Mouse (Mus musculus): ENCODE results near the gene Tmx4. TPM values are rescaled to one million over a fixed set of nuclear protein-coding genes. Genes with fewer than 3 reads are reported as not detected.

Gene Tmx4
- polyA plus RNA-seq, 1 experiment from 2014 or later = 12.5 TPM

GRCm38 (mm10) chr2:134675465-134675864, 31.5 kb upstream of the Tmx4 start:
- ATAC-seq (replicated peaks; ENCODE audit: low FRiP score, low read depth) (no peak), DNase-seq (ENCODE audit: low spot score) (no peak)
- Histone ChIP-seq H3K4me3 (replicated peaks; ENCODE audit: low read depth, low read length) (no peak overlapping the region), H3K27ac (no peak overlapping the region), H3K4me2 (ENCODE audit: low read length) (no peak overlapping the region), H3K4me1 (replicated peaks; ENCODE audit: insufficient read depth, low read length) (no peaks in the 10 kb centered on the region), H3K36me3 (ENCODE audit: insufficient read depth, low read length) (no peaks in the 10 kb centered on the region), H3K27me3 (ENCODE audit: insufficient read depth, low read length) (no peaks in the 10 kb centered on the region), H3K9me3 (replicated peaks; ENCODE audit: low read length) (no peaks in the 10 kb centered on the region), H3K9ac (ENCODE audit: low read depth, low read length) (no peak overlapping the region)
- TF ChIP-seq CTCF (IDR thresholded peaks at IDR 0.05; ENCODE audit: low read depth) = no peak
- 54% methylated on average over 1 of the region's 1 CpGs for WGBS

DNA sequence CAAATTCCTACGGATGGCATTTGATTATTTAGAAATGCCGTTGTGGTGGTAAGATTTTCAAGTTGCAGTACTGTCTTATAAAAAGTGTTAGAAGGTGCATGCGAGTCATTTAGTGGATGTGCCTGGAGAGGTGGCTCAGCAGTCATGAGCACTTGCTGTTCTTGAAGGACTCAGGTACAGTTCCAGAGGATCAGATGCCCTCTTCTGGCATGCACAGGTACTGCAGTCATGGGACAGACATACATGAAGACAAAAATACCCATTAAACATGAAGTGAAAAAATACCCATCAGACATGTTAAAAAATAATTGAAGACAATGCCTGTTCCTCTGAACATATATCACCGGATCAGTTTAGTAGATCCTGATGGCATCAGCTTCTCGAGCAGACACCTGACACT, 29.7 kb upstream of the Tmx4 start:
- TF ChIP-seq CTCF (IDR thresholded peaks at IDR 0.05; ENCODE audit: low read depth) = peak; percentile 70
- Histone ChIP-seq H3K27ac (no peak overlapping the region), H3K4me1 (replicated peaks; ENCODE audit: insufficient read depth, low read length) (no peaks in the 10 kb centered on the region), H3K36me3 (ENCODE audit: insufficient read depth, low read length) (no peaks in the 10 kb centered on the region), H3K27me3 (ENCODE audit: insufficient read depth, low read length) (no peaks in the 10 kb centered on the region), H3K9me3 (replicated peaks; ENCODE audit: low read length) (no peaks in the 10 kb centered on the region), H3K9ac (ENCODE audit: low read depth, low read length) (no peak overlapping the region), H3K4me3 (replicated peaks; ENCODE audit: low read depth, low read length) (no peak overlapping the region), H3K4me2 (ENCODE audit: low read length) (no peak overlapping the region)
- WGBS = 81% methylated on average over 5 of the region's 5 CpGs
- no peak for ATAC-seq (replicated peaks; ENCODE audit: low FRiP score, low read depth)
- DNase-seq (ENCODE audit: low spot score) = no peak

DNA sequence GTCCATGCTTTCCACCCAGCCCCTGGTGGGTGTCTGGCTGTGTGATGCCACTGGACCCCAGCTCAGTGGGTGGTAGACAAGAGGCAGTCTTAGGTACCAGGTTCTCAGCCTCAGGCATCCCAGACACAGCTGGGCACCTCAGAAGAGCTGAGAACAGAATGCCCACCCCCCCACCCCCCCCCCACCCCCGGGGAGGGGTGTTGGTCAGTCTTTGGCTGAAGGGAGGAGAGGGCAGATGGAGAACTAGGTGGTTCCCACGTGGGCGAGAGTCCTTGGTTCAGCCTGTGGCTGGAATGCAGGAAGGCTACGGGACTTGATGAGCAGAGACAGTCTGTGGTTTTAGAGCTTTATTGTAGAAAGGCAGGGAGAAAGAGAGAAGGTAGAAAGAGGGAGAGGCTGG, 12.5 kb upstream of the Tmx4 start:
- TF ChIP-seq CTCF (IDR thresholded peaks at IDR 0.05; ENCODE audit: low read depth) = no peak
- Histone ChIP-seq H3K27me3 (ENCODE audit: insufficient read depth, low read length) (no peaks in the 10 kb centered on the region), H3K4me3 (replicated peaks; ENCODE audit: low read depth, low read length) (no peak overlapping the region), H3K4me2 (ENCODE audit: low read length) (no peak overlapping the region), H3K4me1 (replicated peaks; ENCODE audit: insufficient read depth, low read length) (no peaks in the 10 kb centered on the region), H3K9ac (ENCODE audit: low read depth, low read length) (no peak overlapping the region), H3K9me3 (replicated peaks; ENCODE audit: low read length) (no peaks in the 10 kb centered on the region), H3K27ac (no peak overlapping the region), H3K36me3 (ENCODE audit: insufficient read depth, low read length) (no peaks in the 10 kb centered on the region)
- 20% methylated on average over 4 of the region's 4 CpGs for WGBS
- no peak; the same call in 1 of the 2 replicates for ATAC-seq (replicated peaks; ENCODE audit: low FRiP score, low read depth)
- no peak for DNase-seq (ENCODE audit: low spot score)

GRCm38 (mm10) chr2:134654668-134655067, 10.7 kb upstream of the Tmx4 start:
- no peak for ATAC-seq (replicated peaks; ENCODE audit: low FRiP score, low read depth)
- no peak overlapping the region for H3K4me3 ChIP-seq (replicated peaks; ENCODE audit: low read depth, low read length)
- no peaks in the 10 kb centered on the region for H3K4me1 ChIP-seq (replicated peaks; ENCODE audit: insufficient read depth, low read length)
- H3K27ac ChIP-seq = no peak overlapping the region
- H3K9ac ChIP-seq (ENCODE audit: low read depth, low read length) = no peak overlapping the region
- no peaks in the 10 kb centered on the region for H3K27me3 ChIP-seq (ENCODE audit: insufficient read depth, low read length)
- H3K4me2 ChIP-seq (ENCODE audit: low read length) = no peak overlapping the region
- no peak for DNase-seq (ENCODE audit: low spot score)
- no peaks in the 10 kb centered on the region for H3K9me3 ChIP-seq (replicated peaks; ENCODE audit: low read length)
- no peaks in the 10 kb centered on the region for H3K36me3 ChIP-seq (ENCODE audit: insufficient read depth, low read length)
- no peak for TF ChIP-seq CTCF (IDR thresholded peaks at IDR 0.05; ENCODE audit: low read depth)

- Histone ChIP-seq H3K36me3 (ENCODE audit: insufficient read depth, low read length) (no peaks in the 10 kb centered on the region), H3K9me3 (replicated peaks; ENCODE audit: low read length) (no peaks in the 10 kb centered on the region), H3K27me3 (ENCODE audit: insufficient read depth, low read length) (no peaks in the 10 kb centered on the region), H3K4me2 (ENCODE audit: low read length) (no peak overlapping the region), H3K27ac (no peak overlapping the region), H3K4me3 (replicated peaks; ENCODE audit: low read depth, low read length) (no peak overlapping the region), H3K4me1 (replicated peaks; ENCODE audit: insufficient read depth, low read length) (no peaks in the 10 kb centered on the region), H3K9ac (ENCODE audit: low read depth, low read length) (no peak overlapping the region)
- no peak for TF ChIP-seq CTCF (IDR thresholded peaks at IDR 0.05; ENCODE audit: low read depth)
- 72% methylated on average over 5 of the region's 5 CpGs for WGBS
- ATAC-seq (replicated peaks; ENCODE audit: low FRiP score, low read depth) (no peak), DNase-seq (ENCODE audit: low spot score) (no peak)
Observed at GRCm38 (mm10) chr2:134652759-134653158, 8.8 kb upstream of the Tmx4 start.

DNA sequence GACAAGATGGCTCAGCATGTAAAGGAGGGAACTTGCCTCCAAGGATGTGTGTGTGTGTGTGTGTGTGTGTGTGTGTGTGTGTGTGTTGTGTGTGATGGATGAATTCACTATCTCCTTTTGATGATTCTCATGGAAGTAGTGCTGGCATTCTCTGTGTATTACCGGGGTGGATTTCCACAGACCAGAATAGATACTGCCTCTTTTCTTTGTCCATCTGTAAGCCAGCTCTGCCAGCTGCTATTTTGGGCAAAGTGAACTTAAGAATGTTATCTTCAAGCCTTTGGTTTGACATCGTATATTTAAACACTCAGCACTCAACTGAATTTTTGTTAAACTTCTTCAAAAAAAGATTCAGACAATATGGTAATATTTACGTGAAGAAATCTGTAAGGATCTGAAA, 5.1 kb upstream of the Tmx4 start:
- no peak overlapping the region for H3K4me3 ChIP-seq (replicated peaks; ENCODE audit: low read depth, low read length)
- DNase-seq (ENCODE audit: low spot score) (no peak), ATAC-seq (replicated peaks; ENCODE audit: low FRiP score, low read depth) (no peak)
- H3K4me1 ChIP-seq (replicated peaks; ENCODE audit: insufficient read depth, low read length) = no peaks in the 10 kb centered on the region
- 85% methylated on average over 3 of the region's 3 CpGs for WGBS
- TF ChIP-seq CTCF (IDR thresholded peaks at IDR 0.05; ENCODE audit: low read depth) = no peak
- no peaks in the 10 kb centered on the region for H3K36me3 ChIP-seq (ENCODE audit: insufficient read depth, low read length)
- no peak overlapping the region for H3K9ac ChIP-seq (ENCODE audit: low read depth, low read length)
- H3K27ac ChIP-seq = no peak overlapping the region
- H3K9me3 ChIP-seq (replicated peaks; ENCODE audit: low read length) = no peaks in the 10 kb centered on the region
- H3K27me3 ChIP-seq (ENCODE audit: insufficient read depth, low read length) = no peaks in the 10 kb centered on the region
- no peak overlapping the region for H3K4me2 ChIP-seq (ENCODE audit: low read length)

GRCm38 (mm10) chr2:134645752-134646151, 1.8 kb upstream of the Tmx4 start:
- Histone ChIP-seq H3K4me1 (replicated peaks; ENCODE audit: insufficient read depth, low read length) (peaks cover 3% of the 10 kb centered on the region), H3K27ac (no peak overlapping the region), H3K4me3 (replicated peaks; ENCODE audit: low read depth, low read length) (no peak overlapping the region), H3K4me2 (ENCODE audit: low read length) (no peak overlapping the region), H3K9ac (ENCODE audit: low read depth, low read length) (no peak overlapping the region), H3K9me3 (replicated peaks; ENCODE audit: low read length) (no peaks in the 10 kb centered on the region), H3K36me3 (ENCODE audit: insufficient read depth, low read length) (no peaks in the 10 kb centered on the region), H3K27me3 (ENCODE audit: insufficient read depth, low read length) (no peaks in the 10 kb centered on the region)
- DNase-seq (ENCODE audit: low spot score) = no peak
- WGBS = 72% methylated on average over 3 of the region's 3 CpGs
- TF ChIP-seq CTCF (IDR thresholded peaks at IDR 0.05; ENCODE audit: low read depth) = no peak
- no peak for ATAC-seq (replicated peaks; ENCODE audit: low FRiP score, low read depth)

All from kidney, postnatal 0 days (tissue).